Mouse (Mus musculus) lung, embryonic 15.5 days (tissue): ENCODE data around the gene Gdap1l1. TPM values are rescaled to one million over a fixed set of nuclear protein-coding genes. Genes with fewer than 3 reads are reported as not detected.

Experiments used
- ATAC-seq: fragments of 200-750 bp; cut with Nextera tagmentation; 2 replicates; pipeline ENCODE4 v1.8.0; 2017; ENCODE audit warnings: moderate number of reproducible peaks, borderline replicate concordance; ENCODE audit not compliant: low FRiP score, low TSS enrichment; ENCODE audit errors: extremely low read depth
- H3K27ac ChIP-seq: fragments of 300-500 bp; sonication (generic); 2 replicates; pipeline ENCODE4 v1.5.1; 2015; ENCODE audit warnings: moderate library complexity, mild to moderate bottlenecking, inconsistent platforms
- H3K27me3 ChIP-seq: fragments of 300-500 bp; sonication (generic); 2 replicates; pipeline ENCODE4 v1.6.1; 2015; ENCODE audit warnings: inconsistent platforms
- H3K36me3 ChIP-seq: fragments of 300-500 bp; sonication (generic); 2 replicates; pipeline ENCODE4 v1.6.1; 2015; ENCODE audit warnings: inconsistent platforms
- H3K4me1 ChIP-seq: fragments of 300-500 bp; sonication (generic); 2 replicates; pipeline ENCODE4 v1.6.1; 2015; ENCODE audit warnings: inconsistent platforms
- H3K4me2 ChIP-seq: fragments of 300-500 bp; sonication (generic); 2 replicates; pipeline ENCODE4 v1.6.1; 2015; ENCODE audit warnings: inconsistent platforms, mild to moderate bottlenecking, moderate library complexity
- H3K4me3 ChIP-seq: fragments of 300-500 bp; sonication (generic); 2 replicates; pipeline ENCODE4 v1.5.1; 2015; ENCODE audit warnings: mild to moderate bottlenecking, inconsistent platforms
- H3K9ac ChIP-seq: fragments of 300-500 bp; sonication (generic); 2 replicates; pipeline ENCODE4 v1.6.1; 2015; ENCODE audit warnings: inconsistent platforms
- H3K9me3 ChIP-seq: fragments of 300-500 bp; sonication (generic); 2 replicates; pipeline ENCODE4 v1.6.1; 2016; ENCODE audit warnings: inconsistent platforms
- WGBS: fragments of 180-500 bp; shearing (Covaris S2); methylation state at CpG from one replicate; pipeline ENCODE4 v1.1.7; 2015; 5-methylcytosine and 5-hydroxymethylcytosine counted together
- polyA plus RNA-seq: library from polyadenylated mRNA; unstranded; fragments of >200 nt; fragmentation: Nextera tagmentation; extraction: Ambion mirVana; gene quantifications from 2 replicates; pipeline ENCODE4 v1.2.1, GENCODE M21; 2015

The Gdap1l1 gene
- polyA plus RNA-seq, 1 experiment from 2014 or later = 1.3 TPM

- Histone ChIP-seq H3K27me3 (no peaks in the 10 kb centered on the region), H3K4me3 (no peak overlapping the region), H3K36me3 (no peaks in the 10 kb centered on the region), H3K9ac (no peak overlapping the region), H3K4me1 (no peaks in the 10 kb centered on the region), H3K9me3 (no peaks in the 10 kb centered on the region), H3K4me2 (no peak overlapping the region), H3K27ac (no peak overlapping the region)
- 39% methylated on average over 4 of the region's 4 CpGs for WGBS
- ATAC-seq = no peak
Measured at GRCm38 (mm10) chr2:163428346-163429011, 9.8 kb upstream of the Gdap1l1 start.

- Histone ChIP-seq H3K4me1 (no peaks in the 10 kb centered on the region), H3K27me3 (no peaks in the 10 kb centered on the region), H3K9ac (no peak overlapping the region), H3K27ac (no peak overlapping the region), H3K36me3 (no peaks in the 10 kb centered on the region), H3K4me2 (no peak overlapping the region), H3K9me3 (no peaks in the 10 kb centered on the region), H3K4me3 (no peak overlapping the region)
- ATAC-seq = no peak
- 78% methylated on average over 9 of the region's 9 CpGs for WGBS
Measured at GRCm38 (mm10) chr2:163431289-163431688, 7.0 kb upstream of the Gdap1l1 start.

DNA sequence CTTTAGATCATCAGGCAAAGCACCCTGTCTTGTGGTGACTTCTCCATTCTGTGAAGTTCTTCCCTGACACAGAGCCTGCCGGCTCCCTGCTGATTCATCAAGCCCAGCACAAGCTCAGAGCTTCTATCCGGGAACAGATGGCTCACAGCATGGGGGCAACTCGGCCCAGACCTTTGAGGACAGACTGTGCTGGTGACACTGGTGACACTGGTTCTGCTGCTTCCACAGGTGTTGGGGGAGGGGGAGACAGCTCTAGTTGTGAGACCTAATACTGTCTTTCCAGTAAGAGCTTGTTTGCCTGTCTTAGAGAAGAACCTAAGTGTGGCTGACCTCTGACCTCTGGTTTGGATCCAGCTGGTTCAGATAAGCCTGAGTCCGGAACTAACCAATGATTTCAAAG is 4.3 kb upstream of the Gdap1l1 start:
- no peaks in the 10 kb centered on the region for H3K9me3 ChIP-seq
- H3K4me1 ChIP-seq = peaks cover 8% of the 10 kb centered on the region
- WGBS = 8% methylated on average over 4 of the region's 4 CpGs
- H3K9ac ChIP-seq = no peak overlapping the region
- no peak overlapping the region for H3K4me2 ChIP-seq
- H3K27me3 ChIP-seq = peaks cover 18% of the 10 kb centered on the region
- no peak overlapping the region for H3K27ac ChIP-seq
- no peak for ATAC-seq
- H3K36me3 ChIP-seq = no peaks in the 10 kb centered on the region
- no peak overlapping the region for H3K4me3 ChIP-seq

DNA sequence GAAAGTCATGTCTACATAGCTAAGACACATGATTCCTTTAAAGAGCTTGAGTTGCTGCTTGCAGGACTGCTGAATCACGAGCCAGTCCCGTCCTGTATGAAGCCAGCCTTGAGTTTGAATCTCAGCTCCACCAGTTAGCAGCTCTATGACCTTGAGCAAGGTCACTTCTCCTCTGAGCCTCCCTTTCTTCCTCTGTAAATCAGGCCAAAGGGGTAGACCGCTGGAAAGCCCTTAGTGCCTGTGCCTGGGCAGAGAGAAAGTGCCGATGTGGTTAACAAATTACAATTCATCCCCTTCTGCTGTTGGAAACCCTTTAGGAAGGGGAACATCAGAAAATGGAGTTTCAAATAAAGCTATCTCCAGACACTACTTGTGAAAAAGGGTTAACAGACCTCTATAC is 476 bp upstream of the Gdap1l1 start:
- no peak overlapping the region for H3K4me3 ChIP-seq
- H3K9ac ChIP-seq = no peak overlapping the region
- H3K4me2 ChIP-seq = no peak overlapping the region; the same call in 1 of the 2 replicates

DNA sequence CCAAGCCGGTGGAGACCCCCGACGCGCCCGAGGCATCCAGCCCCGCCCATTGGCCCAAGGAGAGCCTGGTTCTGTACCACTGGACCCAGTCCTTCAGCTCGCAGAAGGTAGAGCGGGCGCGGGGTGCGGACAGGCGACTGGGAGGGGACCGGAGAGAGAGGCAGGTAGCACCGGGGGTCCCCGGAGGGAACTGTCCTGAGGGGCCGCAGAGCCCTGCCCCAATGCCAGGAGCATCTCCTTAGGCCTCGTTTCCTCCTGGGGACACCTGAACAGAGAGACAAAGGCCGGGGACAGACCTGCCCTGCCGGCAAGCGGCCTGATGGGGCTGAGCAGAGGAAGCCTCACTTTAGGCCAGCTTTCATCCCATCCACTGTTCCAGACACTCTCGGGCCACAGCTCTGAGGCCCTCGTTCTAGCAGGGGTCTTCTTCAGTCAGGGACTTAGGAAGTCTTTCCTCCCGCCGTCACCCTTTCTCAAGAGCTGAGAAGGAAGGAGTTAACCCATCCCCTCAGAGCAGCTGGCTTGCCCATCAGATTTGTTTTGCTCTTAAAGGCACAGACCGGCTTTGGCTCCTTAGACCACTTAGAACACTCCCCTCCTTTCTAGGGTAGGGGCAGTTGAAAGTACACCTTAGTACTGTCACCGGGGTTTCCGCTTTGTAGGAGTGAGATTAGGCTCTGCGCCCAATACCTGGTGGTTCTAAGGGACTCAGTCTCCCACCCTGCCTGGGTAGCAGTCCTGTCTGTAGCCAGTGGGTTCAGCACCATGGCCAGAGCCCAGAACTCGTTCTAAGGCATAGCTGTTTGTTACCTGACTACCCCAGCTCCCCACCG is 559 bp downstream of the Gdap1l1 start:
- Histone ChIP-seq H3K36me3 (no peaks in the 10 kb centered on the region), H3K4me1 (peaks cover 8% of the 10 kb centered on the region), H3K4me2 (peak overlapping the region; percentile 46), H3K9me3 (no peaks in the 10 kb centered on the region), H3K27ac (no peak overlapping the region), H3K27me3 (peaks cover 28% of the 10 kb centered on the region), H3K9ac (no peak overlapping the region), H3K4me3 (peak overlapping the region; percentile 17; the same call in 1 of the 2 replicates)
- 2% methylated on average over 30 of the region's 30 CpGs for WGBS
- ATAC-seq = no peak

More for the DNA sequence above, 476 bp upstream of the Gdap1l1 start:
- no peak for ATAC-seq
- Histone ChIP-seq H3K27me3 (peaks cover 28% of the 10 kb centered on the region), H3K36me3 (no peaks in the 10 kb centered on the region), H3K9me3 (no peaks in the 10 kb centered on the region), H3K27ac (no peak overlapping the region), H3K4me1 (peaks cover 8% of the 10 kb centered on the region)
- WGBS = 43% methylated on average over 4 of the region's 4 CpGs

DNA sequence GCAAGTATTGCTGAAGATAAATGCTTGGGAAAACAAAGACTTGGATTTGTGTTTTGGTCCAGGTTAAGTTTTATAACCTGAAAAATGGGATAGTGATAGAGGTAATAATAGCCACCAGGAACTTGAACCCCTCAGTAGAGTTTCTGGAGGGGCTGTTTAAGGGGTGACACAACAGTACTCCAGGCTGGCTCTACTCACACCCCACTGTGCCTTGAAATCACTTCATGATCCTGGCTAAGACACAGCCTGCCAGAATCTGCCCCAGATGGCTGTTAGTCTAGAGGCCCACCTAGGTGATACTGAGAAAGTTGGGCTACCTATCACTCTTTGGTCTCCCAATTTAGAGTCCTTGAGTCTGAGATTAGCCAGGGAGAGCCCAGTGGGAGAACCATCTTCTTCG is 1.2 kb downstream of the Gdap1l1 start:
- Histone ChIP-seq H3K9ac (no peak overlapping the region), H3K9me3 (no peaks in the 10 kb centered on the region), H3K4me3 (no peak overlapping the region), H3K4me2 (no peak overlapping the region), H3K36me3 (no peaks in the 10 kb centered on the region), H3K4me1 (peaks cover 8% of the 10 kb centered on the region), H3K27me3 (peaks cover 28% of the 10 kb centered on the region), H3K27ac (no peak overlapping the region)
- 58% methylated on average over 1 of the region's 1 CpGs for WGBS
- ATAC-seq = no peak

- H3K4me3 ChIP-seq = no peak overlapping the region
- H3K36me3 ChIP-seq = no peaks in the 10 kb centered on the region
- H3K27me3 ChIP-seq = peaks cover 14% of the 10 kb centered on the region
- no peak for ATAC-seq
- no peak overlapping the region for H3K27ac ChIP-seq
- H3K4me1 ChIP-seq = 0 out of 2 replicates have a peak, but pooled peaks cover 2% of the 10 kb centered on the region
- H3K4me2 ChIP-seq = no peak overlapping the region
- 50% methylated on average over 6 of the region's 6 CpGs for WGBS
- no peak overlapping the region for H3K9ac ChIP-seq
- no peaks in the 10 kb centered on the region for H3K9me3 ChIP-seq
Measured at GRCm38 (mm10) chr2:163443543-163443942, 5.3 kb downstream of the Gdap1l1 start.

- Histone ChIP-seq H3K4me3 (no peak overlapping the region), H3K27ac (no peak overlapping the region), H3K9me3 (no peaks in the 10 kb centered on the region), H3K4me2 (no peak overlapping the region), H3K27me3 (peaks cover 10% of the 10 kb centered on the region), H3K9ac (no peak overlapping the region), H3K36me3 (no peaks in the 10 kb centered on the region), H3K4me1 (no peaks in the 10 kb centered on the region)
- 48% methylated on average over 7 of the region's 7 CpGs for WGBS
- no peak for ATAC-seq
Measured at GRCm38 (mm10) chr2:163444017-163444416, 5.7 kb downstream of the Gdap1l1 start.

GRCm38 (mm10) chr2:163447375-163447774 is 9.1 kb downstream of the Gdap1l1 start:
- Histone ChIP-seq H3K4me2 (no peak overlapping the region), H3K27me3 (no peaks in the 10 kb centered on the region), H3K36me3 (no peaks in the 10 kb centered on the region), H3K4me3 (no peak overlapping the region), H3K27ac (no peak overlapping the region), H3K9ac (no peak overlapping the region), H3K9me3 (no peaks in the 10 kb centered on the region), H3K4me1 (no peaks in the 10 kb centered on the region)
- ATAC-seq = no peak
- WGBS = 81% methylated on average over 12 of the region's 12 CpGs

GRCm38 (mm10) chr2:163449276-163449675 is 11.0 kb downstream of the Gdap1l1 start:
- no peak overlapping the region for H3K27ac ChIP-seq
- no peaks in the 10 kb centered on the region for H3K9me3 ChIP-seq
- H3K9ac ChIP-seq = no peak overlapping the region
- no peaks in the 10 kb centered on the region for H3K36me3 ChIP-seq
- no peak overlapping the region for H3K4me2 ChIP-seq
- ATAC-seq = no peak
- H3K4me3 ChIP-seq = no peak overlapping the region
- 58% methylated on average over 3 of the region's 3 CpGs for WGBS
- H3K4me1 ChIP-seq = no peaks in the 10 kb centered on the region
- no peaks in the 10 kb centered on the region for H3K27me3 ChIP-seq

DNA sequence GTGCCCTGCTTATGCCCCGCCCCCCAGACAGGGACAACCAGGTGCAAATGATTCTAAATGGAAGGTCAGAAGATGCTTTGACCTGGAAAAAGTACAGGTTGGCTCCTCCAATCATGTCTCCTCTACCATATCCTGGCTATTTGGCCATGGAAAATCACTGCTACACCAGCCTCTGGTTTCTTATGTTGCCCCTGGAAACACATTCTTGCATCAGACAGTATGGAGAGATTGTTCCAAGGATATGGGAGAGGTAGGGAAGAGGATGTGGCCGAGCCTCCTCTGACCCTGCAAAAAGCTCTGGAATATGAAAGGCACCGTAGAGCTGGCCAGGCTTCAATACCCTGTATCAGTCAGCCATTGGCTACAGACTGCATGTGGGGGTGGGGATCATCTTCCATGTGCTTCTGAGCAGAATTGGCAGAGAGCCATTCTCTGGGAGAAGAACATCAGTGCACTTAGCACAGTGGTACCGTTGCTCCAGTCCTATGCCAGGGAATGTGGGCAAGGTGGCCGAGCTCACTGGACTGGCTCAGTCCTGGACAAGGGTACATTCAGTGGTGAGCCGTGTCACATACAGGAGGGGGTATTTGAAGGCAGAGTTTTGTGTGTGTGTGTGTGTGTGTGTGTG is 12.5 kb downstream of the Gdap1l1 start:
- H3K27ac ChIP-seq = no peak overlapping the region
- H3K4me2 ChIP-seq = no peak overlapping the region
- ATAC-seq = peak; percentile 32; the same call in 1 of the 2 replicates
- no peak overlapping the region for H3K9ac ChIP-seq
- no peak overlapping the region for H3K4me3 ChIP-seq
- 48% methylated on average over 6 of the region's 6 CpGs for WGBS
- H3K27me3 ChIP-seq = no peaks in the 10 kb centered on the region
- H3K36me3 ChIP-seq = no peaks in the 10 kb centered on the region
- H3K9me3 ChIP-seq = no peaks in the 10 kb centered on the region
- no peaks in the 10 kb centered on the region for H3K4me1 ChIP-seq

GRCm38 (mm10) chr2:163452738-163453137 is 14.5 kb downstream of the Gdap1l1 start:
- Histone ChIP-seq H3K27ac (no peak overlapping the region), H3K4me2 (no peak overlapping the region), H3K4me3 (no peak overlapping the region), H3K4me1 (no peaks in the 10 kb centered on the region), H3K9ac (no peak overlapping the region), H3K36me3 (no peaks in the 10 kb centered on the region), H3K9me3 (no peaks in the 10 kb centered on the region), H3K27me3 (no peaks in the 10 kb centered on the region)
- no peak for ATAC-seq
- 82% methylated on average over 6 of the region's 6 CpGs for WGBS
